Mouse (Mus musculus) gastrocnemius, postnatal 36 days (tissue): ENCODE measurements at regions not wholly inside any gene's neighbourhood (a gene's known extent, or its start where the extent isn't known, plus 50 kb on each side); places are given as distances from the start of the nearest gene placed in this dataset.

Experiments used
- DNase-seq, 2 experiments: peaks; one replicate each; pipeline ENCODE4 v3.0.0; 2022
- intact Hi-C: fragments of 180-260 bp; cut with DNase I; formaldehyde crosslinking; loops from one replicate; pipeline ENCODE4 v1.15.1; 2025

DNA sequence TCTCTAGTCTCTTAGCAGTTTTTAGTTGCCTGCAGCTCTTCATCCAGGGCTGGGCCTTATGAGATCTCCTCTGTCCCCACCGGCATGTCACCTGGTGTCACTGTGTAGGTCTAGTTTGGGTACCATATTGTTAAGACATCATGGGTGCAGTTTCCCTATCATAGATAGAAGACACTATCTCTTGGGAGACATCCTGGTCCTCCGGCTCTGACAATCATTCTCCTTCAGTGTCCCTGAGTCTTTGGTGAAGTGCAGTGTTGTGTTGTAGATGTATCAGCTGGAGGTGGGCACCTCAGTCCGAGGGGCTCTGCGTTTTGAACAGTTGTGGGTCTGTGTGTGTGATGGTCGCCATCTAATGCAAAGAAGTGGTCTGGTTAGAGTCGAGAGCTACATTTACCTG, 58.0 kb upstream of the Synm start:
- intact Hi-C loops: no loop called here

DNA sequence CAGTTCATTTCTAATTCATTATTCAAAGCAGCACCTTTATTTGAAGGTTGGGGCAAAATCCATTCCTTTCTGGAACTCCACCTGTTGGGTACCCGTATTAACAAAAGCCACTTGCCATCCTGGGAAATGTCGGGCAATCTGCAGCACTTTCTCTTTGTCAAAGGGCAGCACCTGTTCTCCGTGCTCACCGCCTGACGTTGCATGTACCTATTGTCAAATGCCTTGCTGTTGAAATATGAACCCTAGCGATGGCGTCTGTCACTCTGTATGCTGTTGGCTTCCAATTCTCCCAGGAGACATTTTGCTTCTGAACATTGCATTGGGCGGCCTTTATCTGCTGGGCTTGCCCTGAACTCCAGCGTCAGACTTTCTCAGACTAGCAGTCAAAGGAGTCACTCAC, 55.3 kb upstream of the Synm start:
- intact Hi-C loops: no loop called here
- DNase-seq: no peak

More for the DNA sequence above, 58.0 kb upstream of the Synm start:
- no peak for DNase-seq
